Mouse (Mus musculus) hindbrain, embryonic 12.5 days (tissue): ENCODE data around the gene Srms. TPM values are rescaled to one million over a fixed set of nuclear protein-coding genes. Genes with fewer than 3 reads are reported as not detected.

ENCODE experiments used
- ATAC-seq: fragments of 200-750 bp; cut with Nextera tagmentation; 2 replicates; pipeline ENCODE4 v1.8.0; 2017; ENCODE audit warnings: moderate TSS enrichment; ENCODE audit not compliant: low FRiP score
- H3K27ac ChIP-seq: fragments of 300-500 bp; sonication (generic); 2 replicates; pipeline ENCODE4 v1.5.1; 2016; ENCODE audit warnings: mild to moderate bottlenecking
- H3K27me3 ChIP-seq: fragments of 300-500 bp; sonication (generic); 2 replicates; pipeline ENCODE4 v1.6.1; 2016; ENCODE audit warnings: mild to moderate bottlenecking
- H3K36me3 ChIP-seq: fragments of 300-500 bp; sonication (generic); 2 replicates; pipeline ENCODE4 v1.6.1; 2016; ENCODE audit warnings: mild to moderate bottlenecking
- H3K4me1 ChIP-seq: fragments of 300-500 bp; sonication (generic); 2 replicates; pipeline ENCODE4 v1.6.1; 2016
- H3K4me2 ChIP-seq: fragments of 300-500 bp; sonication (generic); replicated peaks from 2 replicates; pipeline ENCODE4 v1.6.1; 2016; ENCODE audit warnings: mild to moderate bottlenecking
- H3K4me3 ChIP-seq: fragments of 300-500 bp; sonication (generic); 2 replicates; pipeline ENCODE4 v1.5.1; 2016; ENCODE audit warnings: mild to moderate bottlenecking
- H3K9ac ChIP-seq: fragments of 300-500 bp; sonication (generic); 2 replicates; pipeline ENCODE4 v1.6.1; 2016; ENCODE audit warnings: mild to moderate bottlenecking, moderate library complexity
- H3K9me3 ChIP-seq: fragments of 300-500 bp; sonication (generic); replicated peaks from 2 replicates; pipeline ENCODE4 v1.6.1; 2016; ENCODE audit warnings: mild to moderate bottlenecking
- WGBS: fragments of 180-500 bp; shearing (Covaris S2); methylation state at CpG from one replicate; pipeline ENCODE4 v1.1.7; 2016; 5-methylcytosine and 5-hydroxymethylcytosine counted together
- polyA plus RNA-seq: library from polyadenylated mRNA; unstranded; fragments of >200 nt; fragmentation: Nextera tagmentation; extraction: Ambion mirVana; gene quantifications from 2 replicates; pipeline ENCODE4 v1.2.1, GENCODE M21; 2016

The Srms gene
- polyA plus RNA-seq, 1 experiment from 2014 or later: 0.08 TPM

DNA sequence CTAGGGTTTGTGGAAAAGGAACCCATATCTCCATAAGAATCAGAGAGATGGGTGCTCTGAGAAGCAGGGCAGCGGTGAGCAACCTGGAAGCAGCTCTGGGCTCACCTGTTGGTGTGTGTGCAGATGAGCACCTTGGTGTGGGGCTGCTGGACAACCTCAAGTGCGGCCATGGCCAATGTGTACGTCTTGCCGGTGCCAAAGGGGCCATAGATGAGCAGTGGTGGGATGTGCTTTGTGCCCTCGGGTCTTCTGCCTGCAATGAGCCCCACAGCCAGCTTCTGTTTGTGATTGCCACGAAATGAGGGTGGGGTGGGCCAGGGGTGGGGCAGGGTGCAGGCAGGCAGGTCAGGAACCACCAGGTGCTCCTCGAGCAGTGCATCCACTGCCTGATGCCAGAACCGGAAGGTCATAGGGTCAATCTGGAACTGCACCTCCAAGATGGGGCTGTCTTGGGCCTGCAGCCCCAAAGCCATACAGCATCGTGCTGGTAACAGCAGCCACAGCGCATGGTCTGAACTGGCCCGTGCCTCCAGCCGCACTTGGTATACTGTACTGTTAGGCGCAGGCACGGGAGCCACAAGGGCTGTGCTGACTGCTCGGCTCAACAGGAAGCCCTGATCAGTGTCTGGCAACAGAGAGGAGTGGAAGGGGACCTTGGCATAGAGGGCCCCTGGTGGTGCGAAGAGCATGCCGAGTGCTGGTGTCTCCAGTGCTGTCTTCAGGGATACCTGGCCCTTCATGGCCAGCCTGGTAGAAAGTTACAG lies 24.4 kb upstream of the Srms start:
- Histone ChIP-seq H3K27me3 (no peaks in the 10 kb centered on the region), H3K27ac (no peak overlapping the region), H3K4me3 (no peak overlapping the region), H3K36me3 (no peaks in the 10 kb centered on the region), H3K4me1 (0 out of 2 replicates have a peak, but pooled peaks cover 4% of the 10 kb centered on the region), H3K9me3 (no peaks in the 10 kb centered on the region), H3K9ac (no peak overlapping the region), H3K4me2 (no peak overlapping the region)
- ATAC-seq: no peak
- 93% methylated on average over 17 of the region's 17 CpGs for WGBS

- Histone ChIP-seq H3K36me3 (no peaks in the 10 kb centered on the region), H3K4me3 (no peak overlapping the region), H3K4me2 (no peak overlapping the region), H3K9ac (no peak overlapping the region), H3K27ac (no peak overlapping the region), H3K4me1 (no peaks in the 10 kb centered on the region), H3K9me3 (no peaks in the 10 kb centered on the region), H3K27me3 (no peaks in the 10 kb centered on the region)
- ATAC-seq: no peak
- 86% methylated on average over 23 of the region's 23 CpGs for WGBS
These were observed 22.9 kb upstream of the Srms start for GRCm38 (mm10) chr2:181235681-181236566.

DNA sequence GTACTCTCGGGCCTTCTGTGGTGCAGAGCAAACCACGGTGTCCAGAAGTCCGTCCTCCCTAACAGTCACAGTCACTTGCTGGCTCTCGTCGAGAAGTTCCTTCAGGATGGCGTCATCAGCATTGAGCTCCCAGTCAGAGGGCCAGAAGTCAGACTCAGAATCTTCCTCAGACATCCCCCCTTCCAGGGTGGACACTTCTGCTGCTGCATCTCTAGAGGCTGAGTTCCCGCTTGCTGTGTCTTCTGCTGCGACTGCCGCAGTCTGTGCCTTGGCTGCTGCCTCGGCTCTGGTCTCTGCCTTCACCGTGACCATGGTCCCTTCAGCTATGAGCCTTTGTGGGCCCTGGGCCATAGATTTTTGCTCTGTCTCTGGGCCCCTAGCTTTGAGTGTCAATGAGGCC lies 21.7 kb upstream of the Srms start:
- Histone ChIP-seq H3K27ac (no peak overlapping the region), H3K36me3 (no peaks in the 10 kb centered on the region), H3K4me1 (no peaks in the 10 kb centered on the region), H3K9me3 (no peaks in the 10 kb centered on the region), H3K4me3 (no peak overlapping the region), H3K9ac (no peak overlapping the region), H3K4me2 (no peak overlapping the region), H3K27me3 (no peaks in the 10 kb centered on the region)
- 94% methylated on average over 11 of the region's 11 CpGs for WGBS
- ATAC-seq: no peak

GRCm38 (mm10) chr2:181233443-181233842 lies 20.5 kb upstream of the Srms start:
- H3K27me3 ChIP-seq: no peaks in the 10 kb centered on the region

GRCm38 (mm10) chr2:181231171-181231570 lies 18.2 kb upstream of the Srms start:
- no peak overlapping the region for H3K4me2 ChIP-seq

More at GRCm38 (mm10) chr2:181233443-181233842, 20.5 kb upstream of the Srms start:
- no peaks in the 10 kb centered on the region for H3K36me3 ChIP-seq
- H3K9ac ChIP-seq: no peak overlapping the region
- H3K9me3 ChIP-seq: no peaks in the 10 kb centered on the region
- no peak overlapping the region for H3K4me3 ChIP-seq
- no peak for ATAC-seq
- H3K4me1 ChIP-seq: no peaks in the 10 kb centered on the region
- WGBS: 90% methylated on average over 15 of the region's 15 CpGs
- no peak overlapping the region for H3K27ac ChIP-seq
- H3K4me2 ChIP-seq: no peak overlapping the region

GRCm38 (mm10) chr2:181228335-181228734 lies 15.3 kb upstream of the Srms start:
- WGBS: 100% methylated on average over 1 of the region's 1 CpGs

More at GRCm38 (mm10) chr2:181231171-181231570, 18.2 kb upstream of the Srms start:
- no peaks in the 10 kb centered on the region for H3K27me3 ChIP-seq
- ATAC-seq: no peak
- no peak overlapping the region for H3K27ac ChIP-seq
- no peak overlapping the region for H3K4me3 ChIP-seq
- no peak overlapping the region for H3K9ac ChIP-seq
- no peaks in the 10 kb centered on the region for H3K4me1 ChIP-seq
- no peaks in the 10 kb centered on the region for H3K36me3 ChIP-seq
- WGBS: 77% methylated on average over 20 of the region's 20 CpGs
- H3K9me3 ChIP-seq: no peaks in the 10 kb centered on the region

DNA sequence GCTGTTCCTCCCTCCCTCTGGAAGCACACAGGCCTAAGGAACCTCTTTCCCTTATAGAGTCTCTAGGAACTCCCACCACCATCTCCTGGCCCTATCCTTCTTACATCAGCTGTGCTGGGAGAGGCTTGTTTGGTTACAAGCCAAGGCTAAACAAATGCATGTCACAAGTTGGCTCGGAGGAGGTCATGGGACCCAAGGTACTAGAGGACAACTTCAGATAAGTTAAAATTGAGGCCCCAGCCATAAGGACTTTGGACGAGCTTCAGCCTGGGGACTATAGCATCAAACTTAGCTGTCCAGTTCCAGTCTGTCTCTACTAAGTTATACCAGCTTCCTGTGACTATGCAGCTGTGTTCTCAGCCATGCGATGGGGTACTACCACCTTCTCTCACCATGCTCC lies 14.1 kb upstream of the Srms start:
- Histone ChIP-seq H3K4me1 (no peaks in the 10 kb centered on the region), H3K36me3 (no peaks in the 10 kb centered on the region), H3K9ac (no peak overlapping the region), H3K4me2 (no peak overlapping the region), H3K4me3 (no peak overlapping the region), H3K27ac (no peak overlapping the region), H3K27me3 (no peaks in the 10 kb centered on the region), H3K9me3 (no peaks in the 10 kb centered on the region)
- no peak for ATAC-seq
- WGBS: 93% methylated on average over 3 of the region's 3 CpGs

More at GRCm38 (mm10) chr2:181228335-181228734, 15.3 kb upstream of the Srms start:
- Histone ChIP-seq H3K4me2 (no peak overlapping the region), H3K4me3 (no peak overlapping the region), H3K4me1 (no peaks in the 10 kb centered on the region), H3K9me3 (no peaks in the 10 kb centered on the region), H3K27me3 (no peaks in the 10 kb centered on the region), H3K27ac (no peak overlapping the region), H3K36me3 (no peaks in the 10 kb centered on the region), H3K9ac (no peak overlapping the region)
- no peak for ATAC-seq

- no peak overlapping the region for H3K9ac ChIP-seq
- H3K27me3 ChIP-seq: no peaks in the 10 kb centered on the region
- H3K36me3 ChIP-seq: no peaks in the 10 kb centered on the region
- WGBS: 94% methylated on average over 2 of the region's 2 CpGs
- no peak overlapping the region for H3K4me3 ChIP-seq
- peaks cover 12% of the 10 kb centered on the region; the same call in 1 of the 2 replicates for H3K4me1 ChIP-seq
- ATAC-seq: no peak
- no peak overlapping the region for H3K27ac ChIP-seq
- no peak overlapping the region for H3K4me2 ChIP-seq
- H3K9me3 ChIP-seq: no peaks in the 10 kb centered on the region
These were observed 12.0 kb upstream of the Srms start for GRCm38 (mm10) chr2:181224994-181225393.

DNA sequence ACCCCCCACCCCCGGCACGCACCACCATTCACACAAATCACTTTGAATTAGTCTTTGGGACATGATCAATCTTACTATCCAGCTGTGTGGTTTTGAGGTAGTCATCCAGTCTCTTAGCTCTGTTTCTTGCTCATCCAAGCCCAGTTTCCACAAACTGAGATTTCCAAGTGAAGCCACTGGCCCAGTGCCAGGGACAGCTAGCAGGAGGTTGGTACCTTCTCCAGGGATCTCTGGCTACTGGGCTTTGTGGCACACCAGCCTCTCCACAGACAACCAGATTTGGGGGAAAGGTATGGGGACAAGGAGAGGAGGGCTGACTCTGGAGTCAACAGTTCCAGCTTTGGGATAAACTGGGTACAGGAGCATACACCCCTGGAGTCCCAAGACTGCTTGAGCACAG lies 7.4 kb upstream of the Srms start:
- H3K27ac ChIP-seq: no peak overlapping the region
- no peak; the same call in 1 of the 2 replicates for ATAC-seq
- H3K4me1 ChIP-seq: peaks cover 19% of the 10 kb centered on the region
- peak overlapping the region; percentile 60 for H3K4me2 ChIP-seq
- H3K9ac ChIP-seq: no peak overlapping the region
- no peaks in the 10 kb centered on the region for H3K36me3 ChIP-seq
- H3K4me3 ChIP-seq: peak overlapping the region; percentile 27; the same call in 1 of the 2 replicates
- WGBS: 41% methylated on average over 2 of the region's 2 CpGs
- H3K9me3 ChIP-seq: no peaks in the 10 kb centered on the region
- peaks cover 12% of the 10 kb centered on the region; the same call in 1 of the 2 replicates for H3K27me3 ChIP-seq

DNA sequence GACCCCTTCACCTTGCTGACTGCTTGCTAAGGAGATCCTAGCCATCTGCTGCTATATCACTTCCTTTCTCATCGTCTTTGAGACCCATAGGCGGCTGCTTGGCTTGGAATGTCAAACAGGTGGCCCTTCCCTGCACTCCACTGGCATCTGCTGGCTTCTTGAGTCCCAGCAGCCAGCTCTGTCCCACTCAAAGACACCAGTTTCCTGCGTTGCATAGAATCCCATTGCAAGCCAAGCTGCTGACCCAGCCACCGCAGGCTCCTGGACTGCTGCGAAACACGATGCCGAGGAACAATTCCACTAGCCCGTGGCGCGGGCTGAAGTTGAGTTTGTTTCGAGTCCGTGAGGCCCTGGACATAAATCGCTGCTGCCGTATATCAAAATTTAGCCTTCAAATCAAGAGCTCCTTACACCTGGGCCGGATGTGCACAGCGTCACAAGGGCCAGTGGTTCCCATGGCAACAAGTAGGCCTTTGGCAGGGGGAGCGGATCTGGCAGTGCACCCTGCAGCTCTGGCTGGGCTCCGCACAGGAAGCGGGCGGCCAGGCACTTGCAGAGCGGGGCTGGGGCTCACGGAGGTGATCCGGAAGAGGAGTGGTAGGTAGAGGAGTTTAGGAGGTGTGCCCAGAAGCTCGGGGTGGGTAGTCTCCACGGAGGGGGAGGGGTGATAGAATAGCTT lies 6.7 kb upstream of the Srms start, which contains the start of gene Fndc11:
Gene Fndc11, plus strand, starts transcription at position 476 of the 679 bp plus-strand sequence.
- Histone ChIP-seq H3K4me3 (peak within 1 kb of the TSS; percentile 27), H3K27ac (peak within 1 kb of the TSS; percentile 35; the same call in 1 of the 2 replicates), H3K9me3 (no peaks in the 10 kb centered on the region), H3K36me3 (no peaks in the 10 kb centered on the region), H3K4me1 (peaks cover 19% of the 10 kb centered on the region), H3K27me3 (peaks cover 17% of the 10 kb centered on the region; the same call in 1 of the 2 replicates), H3K4me2 (peak within 1 kb of the TSS; percentile 60), H3K9ac (peak within 1 kb of the TSS; percentile 45; the same call in 1 of the 2 replicates)
- ATAC-seq: peak; percentile 82
- 4% methylated on average over 25 of the region's 25 CpGs for WGBS

- Histone ChIP-seq H3K4me2 (peak overlapping the region; percentile 60; the same call in 1 of the 2 replicates), H3K9ac (no peak overlapping the region), H3K4me3 (no peak overlapping the region), H3K9me3 (no peaks in the 10 kb centered on the region), H3K27me3 (peaks cover 24% of the 10 kb centered on the region), H3K36me3 (no peaks in the 10 kb centered on the region), H3K27ac (peak overlapping the region; percentile 35; the same call in 1 of the 2 replicates), H3K4me1 (peaks cover 19% of the 10 kb centered on the region)
- 58% methylated on average over 5 of the region's 5 CpGs for WGBS
- ATAC-seq: no peak
These were observed 6.0 kb upstream of the Srms start for GRCm38 (mm10) chr2:181218881-181219485.
